Mouse (Mus musculus) liver, embryonic 15.5 days (tissue): Measurements from ENCODE around the gene Fsd1. TPM values are rescaled to one million over a fixed set of nuclear protein-coding genes. Genes with fewer than 3 reads are reported as not detected.
A peak's percentile ranks its signal among the peaks of the same experiment; 100 is the strongest.

ENCODE experiments used
- ATAC-seq: fragments of 200-750 bp; cut with Nextera tagmentation; 2 replicates; pipeline ENCODE4 v1.8.0; 2017; ENCODE audit warnings: moderate number of reproducible peaks, mild to moderate bottlenecking, moderate library complexity; ENCODE audit not compliant: insufficient read depth
- H3K27ac ChIP-seq: fragments of 300-500 bp; sonication (generic); replicated peaks from 2 replicates; pipeline ENCODE4 v1.5.1; 2015; ENCODE audit warnings: mild to moderate bottlenecking, inconsistent platforms
- H3K27me3 ChIP-seq: fragments of 300-500 bp; sonication (generic); 2 replicates; pipeline ENCODE4 v1.6.1; 2015; ENCODE audit warnings: mild to moderate bottlenecking, inconsistent platforms
- H3K36me3 ChIP-seq: fragments of 300-500 bp; sonication (generic); replicated peaks from 2 replicates; pipeline ENCODE4 v1.6.1; 2015; ENCODE audit warnings: moderate library complexity, mild to moderate bottlenecking, inconsistent platforms
- H3K4me1 ChIP-seq: fragments of 300-500 bp; sonication (generic); replicated peaks from 2 replicates; pipeline ENCODE4 v1.6.1; 2015; ENCODE audit warnings: inconsistent platforms
- H3K4me2 ChIP-seq: fragments of 300-500 bp; sonication (generic); 2 replicates; pipeline ENCODE4 v1.6.1; 2015; ENCODE audit warnings: moderate library complexity, mild to moderate bottlenecking, inconsistent platforms
- H3K4me3 ChIP-seq: fragments of 300-500 bp; sonication (generic); replicated peaks from 2 replicates; pipeline ENCODE4 v1.5.1; 2015; ENCODE audit warnings: mild to moderate bottlenecking, inconsistent platforms
- H3K9ac ChIP-seq: fragments of 300-500 bp; sonication (generic); 2 replicates; pipeline ENCODE4 v1.6.1; 2015; ENCODE audit warnings: moderate library complexity, mild to moderate bottlenecking, inconsistent platforms
- H3K9me3 ChIP-seq: fragments of 300-500 bp; sonication (generic); replicated peaks from 2 replicates; pipeline ENCODE4 v1.6.1; 2016; ENCODE audit warnings: inconsistent platforms
- WGBS: fragments of 180-500 bp; shearing (Covaris S2); methylation state at CpG from one replicate; pipeline ENCODE4 v1.1.7; 2015; ENCODE audit warnings: mixed read lengths; ENCODE audit not compliant: insufficient replicate concordance; 5-methylcytosine and 5-hydroxymethylcytosine counted together
- polyA plus RNA-seq: library from polyadenylated mRNA; unstranded; fragments of >200 nt; fragmentation: Nextera tagmentation; extraction: Ambion mirVana; gene quantifications from 2 replicates; pipeline ENCODE4 v1.2.1, GENCODE M21; 2015

Gene Fsd1
- polyA plus RNA-seq, 1 experiment from 2014 or later: 0.13 TPM

DNA sequence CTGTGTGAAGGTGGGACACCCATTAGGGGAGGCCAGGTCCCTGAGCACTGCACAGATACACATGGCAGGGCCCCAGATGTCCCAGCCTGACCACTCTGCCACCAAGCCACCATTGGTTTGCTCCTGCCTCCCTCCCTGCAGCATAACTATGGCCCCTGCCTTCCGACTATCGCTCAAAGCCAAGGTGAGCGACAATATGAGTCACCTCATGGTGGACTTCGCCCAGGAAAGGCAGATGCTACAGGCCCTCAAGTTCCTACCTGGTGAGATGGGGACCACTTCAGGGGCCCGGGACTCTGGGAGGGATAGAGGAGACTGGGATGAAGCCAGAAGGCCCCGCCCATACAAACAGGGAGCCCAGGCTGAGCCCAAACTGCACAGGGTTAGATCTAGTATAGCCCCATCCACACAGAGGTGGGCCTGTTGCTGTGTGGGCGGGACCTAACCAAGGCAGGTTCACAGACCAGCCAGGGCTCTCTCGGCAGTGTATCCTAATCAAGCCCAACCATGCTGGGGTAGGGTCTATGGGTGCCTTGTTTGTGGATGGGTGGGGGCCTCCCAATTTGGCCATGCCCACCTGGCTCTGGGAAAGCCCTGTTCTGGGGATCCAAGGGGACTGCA is 4.1 kb downstream of the Fsd1 start:
- WGBS: 51% methylated on average over 8 of the region's 8 CpGs
- ATAC-seq: 0 out of 2 replicates have a peak, but pooled peaks have one; percentile 31

DNA sequence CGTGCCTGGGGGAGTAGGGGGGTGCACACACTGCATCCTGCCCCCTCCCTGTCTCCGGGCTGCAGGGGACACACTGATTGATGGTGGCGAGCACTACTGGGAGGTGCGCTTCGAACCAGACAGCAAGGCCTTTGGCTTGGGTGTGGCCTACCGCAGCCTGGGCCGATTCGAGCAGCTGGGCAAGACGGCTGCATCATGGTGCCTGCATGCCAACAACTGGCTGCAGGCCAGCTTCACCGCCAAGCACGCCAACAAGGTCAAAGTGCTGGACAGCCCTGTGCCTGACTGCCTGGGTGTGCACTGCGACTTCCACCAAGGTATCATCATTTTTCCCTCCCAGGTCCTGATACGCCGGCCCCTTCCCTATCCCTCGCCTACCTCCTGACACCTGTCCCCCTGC is 9.7 kb downstream of the Fsd1 start:
- H3K27ac ChIP-seq: no peak overlapping the region
- ATAC-seq: no peak
- no peak overlapping the region for H3K9ac ChIP-seq
- H3K9me3 ChIP-seq: no peaks in the 10 kb centered on the region
- 0 out of 2 replicates have a peak, but pooled peaks cover 7% of the 10 kb centered on the region for H3K4me1 ChIP-seq
- H3K4me3 ChIP-seq: no peak overlapping the region
- 71% methylated on average over 15 of the region's 15 CpGs for WGBS
- H3K27me3 ChIP-seq: peaks cover 16% of the 10 kb centered on the region
- H3K4me2 ChIP-seq: no peak overlapping the region
- H3K36me3 ChIP-seq: no peaks in the 10 kb centered on the region

More for the DNA sequence above, 4.1 kb downstream of the Fsd1 start:
- Histone ChIP-seq H3K4me2 (no peak overlapping the region), H3K36me3 (no peaks in the 10 kb centered on the region), H3K9ac (no peak overlapping the region), H3K4me1 (no peaks in the 10 kb centered on the region), H3K27me3 (peaks cover 28% of the 10 kb centered on the region), H3K4me3 (no peak overlapping the region), H3K9me3 (no peaks in the 10 kb centered on the region), H3K27ac (no peak overlapping the region)

DNA sequence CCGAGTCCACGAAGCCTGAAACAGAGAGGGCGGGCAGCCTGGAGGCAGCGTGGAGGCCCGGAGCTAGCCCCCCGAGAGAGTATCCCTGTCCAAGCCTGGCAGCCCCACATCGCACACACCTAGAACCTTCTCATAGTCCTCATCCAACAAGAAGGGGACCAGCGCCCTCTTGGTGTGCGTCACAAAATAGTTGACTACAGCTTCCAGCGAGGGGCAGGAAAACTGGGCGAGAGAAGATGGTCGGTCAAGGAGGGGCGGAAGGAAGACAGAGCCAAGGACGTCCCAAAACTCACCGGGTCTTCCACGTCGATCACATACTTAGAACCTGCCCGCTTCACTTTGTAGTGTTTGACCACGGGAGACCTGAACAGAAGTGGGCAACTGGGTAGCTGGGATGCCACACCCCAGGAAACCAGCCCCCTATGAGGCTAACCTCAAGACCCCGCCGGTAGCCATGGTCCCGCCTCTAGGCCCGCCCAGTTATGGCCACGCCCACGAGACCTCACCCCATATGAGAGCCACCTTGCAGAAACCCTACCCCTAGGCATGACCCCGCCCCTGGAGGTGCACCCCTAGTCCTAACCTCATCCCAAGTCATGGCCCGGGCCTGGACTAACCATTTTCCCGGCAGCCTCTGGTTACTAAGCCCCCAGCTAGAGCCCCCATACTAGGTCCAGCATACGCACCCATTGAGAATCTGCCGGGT is 13.6 kb downstream of the Fsd1 start:
- ATAC-seq: no peak
- H3K4me2 ChIP-seq: peak overlapping the region; percentile 21; the same call in 1 of the 2 replicates
- H3K9me3 ChIP-seq: no peaks in the 10 kb centered on the region
- H3K27ac ChIP-seq: no peak overlapping the region
- peaks cover 19% of the 10 kb centered on the region for H3K27me3 ChIP-seq
- H3K4me3 ChIP-seq: no peak overlapping the region
- no peaks in the 10 kb centered on the region for H3K36me3 ChIP-seq
- H3K9ac ChIP-seq: no peak overlapping the region
- 0 out of 2 replicates have a peak, but pooled peaks cover 7% of the 10 kb centered on the region for H3K4me1 ChIP-seq
- WGBS: 12% methylated on average over 30 of the region's 30 CpGs

DNA sequence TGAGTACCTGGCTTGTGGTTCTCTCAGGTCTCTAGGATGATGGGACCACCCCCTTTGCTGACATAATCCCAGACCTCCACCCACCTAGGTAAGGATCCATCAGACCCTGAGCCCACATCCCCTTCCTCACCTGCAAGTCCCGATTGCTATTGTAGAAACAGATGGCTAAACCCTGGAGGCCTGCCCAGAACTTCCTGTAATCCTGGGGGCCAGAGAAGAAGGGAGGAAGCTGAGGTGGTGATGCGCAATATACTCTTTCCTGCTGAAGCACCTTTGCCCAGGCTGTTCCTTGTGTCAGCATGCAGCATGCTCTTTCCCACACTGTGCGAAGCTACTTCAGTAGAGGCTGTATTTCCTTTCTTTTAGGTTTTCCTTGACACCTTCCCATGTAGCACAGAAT is 16.7 kb downstream of the Fsd1 start:
- no peak overlapping the region for H3K4me3 ChIP-seq
- ATAC-seq: no peak
- H3K4me2 ChIP-seq: no peak overlapping the region
- H3K27me3 ChIP-seq: peaks cover 19% of the 10 kb centered on the region
- H3K4me1 ChIP-seq: peaks cover 21% of the 10 kb centered on the region; the same call in 1 of the 2 replicates
- WGBS: 43% methylated on average over 3 of the region's 3 CpGs
- H3K36me3 ChIP-seq: no peaks in the 10 kb centered on the region
- no peaks in the 10 kb centered on the region for H3K9me3 ChIP-seq
- H3K9ac ChIP-seq: no peak overlapping the region
- no peak overlapping the region for H3K27ac ChIP-seq

DNA sequence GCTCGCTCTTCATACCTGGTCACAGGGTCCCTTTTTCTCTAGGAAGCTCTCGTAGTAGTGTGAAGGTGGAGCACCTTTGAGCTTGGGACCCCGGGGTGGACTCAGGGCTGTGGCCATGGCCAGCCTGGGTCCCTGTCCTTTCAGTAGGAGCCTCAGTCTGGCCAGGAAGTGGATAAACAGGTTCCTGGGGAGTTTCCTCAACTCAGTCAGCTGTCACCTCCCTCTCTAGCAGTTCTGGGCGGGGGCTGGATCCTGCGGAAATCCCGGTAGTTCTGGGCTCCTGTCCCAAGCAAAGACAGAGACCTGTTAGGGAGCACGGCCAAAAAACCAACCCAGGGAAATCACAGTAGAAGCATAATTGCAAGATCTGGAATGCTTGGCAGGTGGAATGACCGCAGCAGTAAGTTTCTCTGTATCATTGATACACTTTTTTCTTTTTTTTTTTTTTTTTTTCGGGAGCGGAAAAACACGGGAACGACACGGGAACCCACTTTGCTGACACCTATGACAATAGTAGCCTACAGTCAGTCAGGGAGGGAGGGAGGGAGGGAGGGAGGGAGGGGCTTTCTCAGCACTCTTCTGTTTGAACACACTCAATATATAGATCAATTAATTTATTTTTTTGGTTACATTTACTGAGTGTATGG is 19.2 kb downstream of the Fsd1 start, which contains the start of the genes Stap2 and Mpnd:
Gene Stap2, minus strand, starts transcription at position 170 of the 647 bp plus-strand sequence.
Gene Mpnd, plus strand, starts transcription at position 297 of the 647 bp plus-strand sequence.
- Histone ChIP-seq H3K4me3 (peak within 1 kb of the TSS; percentile 24), H3K9ac (no peak within 1 kb of the TSS), H3K36me3 (no peaks in the 10 kb centered on the region), H3K9me3 (no peaks in the 10 kb centered on the region), H3K4me2 (peak within 1 kb of the TSS; percentile 18; the same call in 1 of the 2 replicates), H3K27me3 (peaks cover 14% of the 10 kb centered on the region), H3K4me1 (peaks cover 38% of the 10 kb centered on the region), H3K27ac (0 out of 2 replicates have a peak within 1 kb of the TSS, but pooled peaks have one; percentile 38)
- ATAC-seq: no peak
- 21% methylated on average over 12 of the region's 13 CpGs for WGBS

DNA sequence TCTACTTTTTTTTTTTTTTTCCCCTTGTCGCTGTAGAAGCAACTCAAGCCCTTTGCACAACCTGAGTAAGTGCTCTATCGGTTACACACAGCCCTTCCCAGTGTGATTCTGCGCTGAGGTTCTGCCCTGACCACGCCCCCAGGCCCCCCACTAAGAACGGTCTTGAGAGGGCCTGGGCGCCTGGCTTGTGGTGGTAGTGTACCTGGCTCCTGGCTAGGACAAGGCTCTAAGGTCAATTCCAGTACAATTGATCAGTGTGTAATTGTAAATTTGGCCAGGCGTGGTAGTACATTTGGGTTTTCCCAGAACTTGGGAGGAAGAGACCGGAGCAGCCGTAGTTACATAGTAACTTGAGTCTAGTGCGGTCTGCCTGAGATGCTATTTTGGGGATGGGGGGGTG is 20.6 kb downstream of the Fsd1 start:
- 0 out of 2 replicates have a peak overlapping the region, but pooled peaks have one; percentile 99 for H3K4me2 ChIP-seq
- peaks cover 43% of the 10 kb centered on the region for H3K4me1 ChIP-seq
- H3K4me3 ChIP-seq: no peak overlapping the region
- peak overlapping the region; percentile 38; the same call in 1 of the 2 replicates for H3K27ac ChIP-seq
- H3K9ac ChIP-seq: no peak overlapping the region
- 54% methylated on average over 10 of the region's 10 CpGs for WGBS
- H3K9me3 ChIP-seq: no peaks in the 10 kb centered on the region
- ATAC-seq: no peak
- peaks cover 9% of the 10 kb centered on the region for H3K27me3 ChIP-seq
- H3K36me3 ChIP-seq: no peaks in the 10 kb centered on the region

- Histone ChIP-seq H3K9me3 (no peaks in the 10 kb centered on the region), H3K27me3 (peaks cover 9% of the 10 kb centered on the region), H3K36me3 (0 out of 2 replicates have a peak, but pooled peaks cover 5% of the 10 kb centered on the region), H3K27ac (peak overlapping the region; percentile 38; the same call in 1 of the 2 replicates), H3K9ac (no peak overlapping the region), H3K4me2 (peak overlapping the region; percentile 99), H3K4me1 (peaks cover 43% of the 10 kb centered on the region), H3K4me3 (peak overlapping the region; percentile 78)
- 39% methylated on average over 14 of the region's 14 CpGs for WGBS
- ATAC-seq: no peak
Measured at GRCm38 (mm10) chr17:56007444-56008355, 21.4 kb downstream of the Fsd1 start.

DNA sequence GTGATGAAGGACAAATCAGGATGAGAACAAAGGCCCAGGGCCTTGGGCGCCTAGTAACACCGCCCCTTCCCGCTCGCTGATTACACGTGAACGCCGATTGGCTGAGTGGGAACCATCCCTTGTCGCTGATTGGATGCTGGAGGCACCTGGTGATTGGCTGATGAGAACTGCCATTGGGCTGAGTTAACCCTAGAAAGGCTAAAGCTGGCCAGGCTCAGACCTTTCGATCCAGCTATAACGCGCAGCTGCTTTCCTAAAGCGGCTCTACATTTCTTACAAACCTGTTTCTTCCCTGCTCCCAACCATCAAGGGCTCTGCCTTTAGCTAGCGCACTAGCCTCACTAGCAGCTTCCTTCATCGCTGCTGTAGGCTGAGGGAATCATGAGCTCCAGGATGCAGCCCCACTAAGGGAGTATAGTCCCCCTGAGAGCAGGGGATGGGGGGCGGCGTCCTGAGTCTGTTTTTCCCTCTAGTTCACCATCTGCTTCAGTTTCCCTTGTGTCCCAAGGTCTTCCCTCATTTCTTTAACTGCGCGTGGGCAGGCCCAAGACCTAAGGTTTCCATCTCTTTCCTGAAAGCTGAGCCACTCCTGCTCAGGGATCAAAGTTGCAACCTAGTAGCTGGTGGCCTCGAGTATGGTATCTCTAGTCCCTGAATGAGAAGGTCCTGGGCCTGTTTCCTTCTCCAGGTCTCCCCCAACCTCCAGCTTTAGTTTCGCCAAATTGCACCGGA is 22.2 kb downstream of the Fsd1 start:
- no peaks in the 10 kb centered on the region for H3K9me3 ChIP-seq
- WGBS: under 1% methylated on average over 21 of the region's 21 CpGs
- peaks cover 43% of the 10 kb centered on the region for H3K4me1 ChIP-seq
- H3K4me2 ChIP-seq: peak overlapping the region; percentile 99
- peak; percentile 78 for ATAC-seq
- H3K27me3 ChIP-seq: peaks cover 9% of the 10 kb centered on the region
- H3K27ac ChIP-seq: peak overlapping the region; percentile 84
- H3K9ac ChIP-seq: peak overlapping the region; percentile 69
- peaks cover 10% of the 10 kb centered on the region; the same call in 1 of the 2 replicates for H3K36me3 ChIP-seq
- H3K4me3 ChIP-seq: peak overlapping the region; percentile 78

DNA sequence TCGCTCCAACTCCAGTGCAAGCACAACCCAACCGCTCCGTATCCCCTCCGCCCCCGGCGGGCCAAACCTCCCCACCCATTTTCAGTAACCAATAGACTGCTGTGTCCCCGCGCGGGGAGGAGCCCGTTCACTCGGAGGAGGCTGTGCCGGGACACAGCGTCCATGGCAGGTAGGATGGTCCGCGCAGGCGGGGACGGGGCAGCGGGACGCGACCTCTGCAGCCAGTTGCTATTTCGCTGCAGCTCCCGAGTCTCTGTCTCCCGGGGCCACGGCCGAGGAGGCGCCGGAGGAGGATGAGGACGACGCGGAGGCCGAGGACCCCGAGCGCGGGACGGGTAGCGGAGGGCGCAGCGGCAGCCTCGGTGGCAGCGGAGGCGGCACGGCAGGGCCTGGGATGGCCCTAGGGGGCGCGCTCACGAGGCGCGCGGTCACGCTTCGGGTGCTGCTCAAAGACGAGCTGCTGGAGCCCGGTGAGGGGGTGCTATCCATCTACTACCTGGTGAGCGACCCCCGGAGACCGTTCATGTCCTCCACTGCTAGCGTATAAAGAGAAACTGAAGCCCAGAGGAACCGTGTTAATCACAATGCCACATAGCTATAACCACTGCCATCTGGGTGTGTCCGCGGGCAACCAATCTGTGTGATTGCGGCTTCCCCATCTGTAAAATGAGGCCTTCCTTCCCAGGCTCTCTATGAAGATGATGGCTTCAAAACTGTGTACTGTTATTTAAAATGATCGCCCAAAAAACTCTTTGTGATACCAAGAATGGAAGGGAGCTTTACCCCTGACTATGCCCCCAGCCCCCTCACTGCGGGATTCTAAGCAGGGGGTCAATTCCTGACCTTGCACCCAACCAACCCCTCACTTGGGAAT is 23.0 kb downstream of the Fsd1 start:
- ATAC-seq: peak; percentile 89
- Histone ChIP-seq H3K36me3 (peaks cover 10% of the 10 kb centered on the region; the same call in 1 of the 2 replicates), H3K27ac (peak overlapping the region; percentile 84), H3K4me3 (peak overlapping the region; percentile 78), H3K4me2 (peak overlapping the region; percentile 99), H3K9ac (peak overlapping the region; percentile 69), H3K27me3 (peaks cover 9% of the 10 kb centered on the region), H3K4me1 (peaks cover 43% of the 10 kb centered on the region), H3K9me3 (no peaks in the 10 kb centered on the region)
- under 1% methylated on average over 62 of the region's 62 CpGs for WGBS
